Mouse (Mus musculus) CH12.LX (cell line): ENCODE data around the gene Pde4dip. TPM values are rescaled to one million over a fixed set of nuclear protein-coding genes. Genes with fewer than 3 reads are reported as not detected.

Experiments used
- DNase-seq: peaks from one replicate; pipeline ENCODE4 v3.0.0-alpha.2; 2013; ENCODE audit errors: extremely low read depth
- H3K27ac ChIP-seq: 2 replicates; pipeline ENCODE4 v1.5.1; 2012; ENCODE audit warnings: low read depth, mild to moderate bottlenecking, control low read depth, moderate library complexity; ENCODE audit not compliant: insufficient read depth
- H3K27me3 ChIP-seq: replicated peaks from 2 replicates; pipeline ENCODE3; 2012; ENCODE audit warnings: inconsistent platforms
- H3K36me3 ChIP-seq, 2 experiments: replicated peaks in 1 of 2; 2 replicates each; pipeline versions ENCODE3 to v1.6.1; 2012; ENCODE audit warnings: inconsistent platforms in 1 of 2, low read length in 1 of 2, mild to moderate bottlenecking in 1 of 2, mixed read lengths in 1 of 2, moderate library complexity in 1 of 2; ENCODE audit not compliant: control insufficient read depth in 1 of 2, insufficient read depth in 1 of 2
- H3K4me1 ChIP-seq, 2 experiments: 2 replicates each; pipeline ENCODE4 v1.6.1; 2012; ENCODE audit warnings: inconsistent platforms in 1 of 2, moderate library complexity in 1 of 2; ENCODE audit not compliant: insufficient read depth in 2 of 2, control insufficient read depth in 1 of 2
- H3K4me2 ChIP-seq: 2 replicates; pipeline ENCODE4 v1.6.1; 2012; ENCODE audit warnings: low read depth, mild to moderate bottlenecking, control low read depth; ENCODE audit not compliant: poor library complexity, insufficient read depth, severe bottlenecking
- H3K4me3 ChIP-seq, 3 experiments: fragments of 150-350 bp in 1 of 3; sonication (generic) in 1 of 3; replicated peaks in 1 of 3; 2 replicates each; pipeline versions ENCODE3 to v1.5.1; 2011 to 2012; ENCODE audit warnings: low read depth in 2 of 3, low read length in 2 of 3, mild to moderate bottlenecking in 2 of 3, moderate library complexity in 2 of 3, control low read depth in 1 of 3, improper control_type of control experiment in 1 of 3, inconsistent platforms in 1 of 3, mixed read lengths in 1 of 3; ENCODE audit not compliant: poor library complexity in 1 of 3
- H3K79me2 ChIP-seq: replicated peaks from 2 replicates; pipeline ENCODE4 v1.6.1; 2012; ENCODE audit warnings: mild to moderate bottlenecking, moderate library complexity; ENCODE audit not compliant: control insufficient read depth, poor library complexity, insufficient read depth, severe bottlenecking; ENCODE audit errors: extremely low read depth
- H3K9ac ChIP-seq: 2 replicates; pipeline ENCODE4 v1.6.1; 2012; ENCODE audit warnings: low read depth, mild to moderate bottlenecking, control low read depth, moderate library complexity; ENCODE audit not compliant: insufficient read depth
- H3K9me3 ChIP-seq: replicated peaks from 2 replicates; pipeline ENCODE3; 2012; ENCODE audit warnings: low read length, inconsistent platforms, mixed read lengths
- BHLHE40 ChIP-seq: IDR thresholded peaks from 2 replicates; pipeline ENCODE4 v1.6.1; 2011; ENCODE audit warnings: mild to moderate bottlenecking, low read depth, low read length, improper control_type of control experiment
- E2F4 ChIP-seq: IDR thresholded peaks from 2 replicates; pipeline ENCODE4 v1.6.1; 2011; ENCODE audit warnings: low read depth, low read length, improper control_type of control experiment; ENCODE audit not compliant: insufficient replicate concordance
- GABPA ChIP-seq: IDR thresholded peaks from 2 replicates; pipeline ENCODE4 v1.6.1; 2012; ENCODE audit warnings: low read depth, low read length, improper control_type of control experiment, inconsistent platforms; ENCODE audit not compliant: insufficient replicate concordance
- IRF4 ChIP-seq: IDR thresholded peaks from 2 replicates; pipeline ENCODE4 v1.6.1; 2014; ENCODE audit warnings: low read depth, mild to moderate bottlenecking, inconsistent platforms, low read length, improper control_type of control experiment
- JUND ChIP-seq: conservative IDR thresholded peaks from 2 replicates; pipeline ENCODE4 v1.6.1; 2011; ENCODE audit warnings: low read depth, low read length, improper control_type of control experiment
- MAFK ChIP-seq: IDR thresholded peaks from 2 replicates; pipeline ENCODE4 v1.6.1; 2011; ENCODE audit warnings: low read length, improper control_type of control experiment; ENCODE audit not compliant: insufficient replicate concordance
- MAZ ChIP-seq: IDR thresholded peaks from 2 replicates; pipeline ENCODE4 v1.6.1; 2012; ENCODE audit warnings: low read depth, mild to moderate bottlenecking, inconsistent platforms, low read length, improper control_type of control experiment, moderate library complexity
- MYC ChIP-seq: IDR thresholded peaks from 2 replicates; pipeline ENCODE4 v1.6.1; 2011; ENCODE audit warnings: low read depth, mild to moderate bottlenecking, improper control_type of control experiment, low read length
- NRF1 ChIP-seq: IDR thresholded peaks from 2 replicates; pipeline ENCODE4 v1.6.1; 2014; ENCODE audit warnings: low read depth, mild to moderate bottlenecking, inconsistent platforms, low read length, improper control_type of control experiment, moderate library complexity
- PAX5 ChIP-seq: IDR thresholded peaks from 2 replicates; pipeline ENCODE4 v1.6.1; 2012; ENCODE audit warnings: low read length, inconsistent platforms, mixed read lengths
- RAD21 ChIP-seq: IDR thresholded peaks from 2 replicates; pipeline ENCODE4 v1.6.1; 2011; ENCODE audit warnings: low read depth, mild to moderate bottlenecking, low read length, improper control_type of control experiment, moderate library complexity
- UBTF ChIP-seq: IDR thresholded peaks from 2 replicates; pipeline ENCODE4 v1.6.1; 2012; ENCODE audit warnings: low read depth, mild to moderate bottlenecking, inconsistent platforms, low read length, improper control_type of control experiment, moderate library complexity
- USF1 ChIP-seq: IDR thresholded peaks from 2 replicates; pipeline ENCODE4 v1.6.1; 2014; ENCODE audit warnings: low read depth, mild to moderate bottlenecking, inconsistent platforms, low read length, improper control_type of control experiment
- ZKSCAN1 ChIP-seq: IDR thresholded peaks from 2 replicates; pipeline ENCODE4 v1.6.1; 2012; ENCODE audit warnings: low read depth, inconsistent platforms, low read length, improper control_type of control experiment, borderline replicate concordance
- ZMIZ1 ChIP-seq: IDR thresholded peaks from 2 replicates; pipeline ENCODE4 v1.6.1; 2012; ENCODE audit warnings: low read depth, mild to moderate bottlenecking, inconsistent platforms, low read length, improper control_type of control experiment
- dilution Hi-C: fragments of 300-500 bp; cut with MboI; formaldehyde crosslinking; loops from 2 replicates; pipeline ENCODE4 v1.14.3; 2020; ENCODE audit warnings: low sequenced_read_pairs; ENCODE audit not compliant: extremely low pct_unique_long_range_greater_than_20kb, extremely low pct_ligation_motif_present
- in situ Hi-C: fragments of 300-500 bp; cut with MboI; formaldehyde crosslinking; loops from 3 replicates; pipeline ENCODE4 v1.14.3; 2019; ENCODE audit warnings: low sequenced_read_pairs, low pct_ligation_motif_present, low pct_unique_long_range_greater_than_20kb, mixed read lengths
- polyA plus RNA-seq: library from polyadenylated mRNA; unstranded; fragments of >175 nt; gene quantifications from 2 replicates; pipeline ENCODE4 v1.2.1, GENCODE M21; 2012; ENCODE audit warnings: low read depth; ENCODE audit not compliant: insufficient read length
- total RNA-seq, 2 experiments: library from RNA; depleted of rRNA; stranded (reverse); fragments of 300-350 nt in 1 of 2; fragments of >200 nt in 1 of 2; gene quantifications; 2 replicates each; pipeline ENCODE4 v1.2.3; 2012 to 2014

Pde4dip gene
- total and polyA plus RNA-seq, 3 experiments: 12.4 to 21.7 (median 15.2) TPM

GRCm38 (mm10) chr3:97674644-97675110, 213.8 kb downstream of the Pde4dip start, which contains the start of gene Gm17651:
TSS of gene Gm17651 (minus strand) at chr3:97674694.
- dilution Hi-C loops: no loop called here
- no peaks in the 10 kb centered on the region for H3K9me3 ChIP-seq
- H3K27ac ChIP-seq: no peak within 1 kb of the TSS
- in situ Hi-C loops: loop anchor here (25.0 kb wide), 1 partner anchor 488 kb away; the partner anchor contains the start of gene Adam30
- TF ChIP-seq RAD21 (no peak), PAX5 (no peak), NRF1 (no peak), UBTF (no peak), MYC (no peak), ZMIZ1 (no peak), IRF4 (no peak), MAZ (no peak), GABPA (no peak), JUND (no peak), ZKSCAN1 (no peak), E2F4 (no peak), BHLHE40 (no peak), USF1 (no peak), MAFK (no peak)
- no peaks in the 10 kb centered on the region for H3K79me2 ChIP-seq
- H3K4me2 ChIP-seq: no peak within 1 kb of the TSS
- H3K4me1 ChIP-seq: no peaks in the 10 kb centered on the region
- H3K4me3 ChIP-seq: no peak within 1 kb of the TSS
- H3K36me3 ChIP-seq: peaks cover 0 to 14% of the 10 kb centered on the region in 2 experiments
- DNase-seq: no peak
- H3K27me3 ChIP-seq: no peaks in the 10 kb centered on the region
- H3K9ac ChIP-seq: no peak within 1 kb of the TSS

- dilution Hi-C loops (no loop called here), in situ Hi-C loops (no loop called here)
- TF ChIP-seq BHLHE40 (no peak), USF1 (no peak), MAFK (no peak), GABPA (no peak)
- H3K4me3 ChIP-seq: no peak overlapping the region
- H3K79me2 ChIP-seq: no peaks in the 10 kb centered on the region
- no peak for DNase-seq
- H3K4me1 ChIP-seq: no peaks in the 10 kb centered on the region
- H3K27ac ChIP-seq: no peak overlapping the region
- no peaks in the 10 kb centered on the region for H3K9me3 ChIP-seq
- H3K36me3 ChIP-seq: peaks cover 0 to 65% of the 10 kb centered on the region in 2 experiments
- no peak overlapping the region for H3K9ac ChIP-seq
- no peaks in the 10 kb centered on the region for H3K27me3 ChIP-seq
- no peak overlapping the region for H3K4me2 ChIP-seq
These were observed 221.3 kb downstream of the Pde4dip start for GRCm38 (mm10) chr3:97667093-97667675.
